Mouse (Mus musculus): Measurements from ENCODE around the gene Scgb1b2.

Scgb1b2 gene

GRCm38 (mm10) chr7:31291721-31292120, at the start of gene Scgb1b2:
Gene Scgb1b2 (minus strand): TSS chr7:31291821.
- DNase-seq (ENCODE audit: low read depth in 2 of 2, low spot score in 2 of 2), result no peak

GRCm38 (mm10) chr7:31290208-31290607, 1.4 kb downstream of the Scgb1b2 start, which contains the start of gene Scgb2b2:
Gene Scgb2b2 (plus strand): TSS chr7:31290508.
- DNase-seq (ENCODE audit: low read depth in 2 of 2, low spot score in 2 of 2), result no peak

Measured in CD8-positive naive resting alpha-beta T cell, adult 2 months (primary cell).